Mouse (Mus musculus) heart, embryonic 12.5 days (tissue): ENCODE data around the gene Pabpn1l. TPM values are rescaled to one million over a fixed set of nuclear protein-coding genes. Genes with fewer than 3 reads are reported as not detected.
"Not testable (repeated sequence)": the region's sequence is repeated elsewhere in the genome, so short reads cannot be mapped to it uniquely, and the experiment has no call there.

Experiments used
- ATAC-seq: fragments of 200-750 bp; cut with Nextera tagmentation; 2 replicates; pipeline ENCODE4 v1.8.0; 2017; ENCODE audit warnings: moderate TSS enrichment, moderate library complexity; ENCODE audit not compliant: insufficient number of reproducible peaks, low FRiP score
- H3K27ac ChIP-seq: fragments of 300-500 bp; sonication (generic); 2 replicates; pipeline ENCODE4 v1.5.1; 2016; ENCODE audit warnings: mild to moderate bottlenecking, moderate library complexity; ENCODE audit not compliant: poor library complexity, severe bottlenecking
- H3K27me3 ChIP-seq: fragments of 300-500 bp; sonication (generic); replicated peaks from 2 replicates; pipeline ENCODE4 v1.6.1; 2016; ENCODE audit warnings: mild to moderate bottlenecking, moderate library complexity
- H3K36me3 ChIP-seq: fragments of 300-500 bp; sonication (generic); 2 replicates; pipeline ENCODE4 v1.6.1; 2016; ENCODE audit warnings: mild to moderate bottlenecking, moderate library complexity
- H3K4me1 ChIP-seq: fragments of 300-500 bp; sonication (generic); replicated peaks from 2 replicates; pipeline ENCODE4 v1.6.1; 2016; ENCODE audit warnings: mild to moderate bottlenecking
- H3K4me2 ChIP-seq: fragments of 300-500 bp; sonication (generic); 2 replicates; pipeline ENCODE4 v1.6.1; 2016; ENCODE audit warnings: mild to moderate bottlenecking, moderate library complexity
- H3K4me3 ChIP-seq: fragments of 300-500 bp; sonication (generic); 2 replicates; pipeline ENCODE4 v1.5.1; 2016; ENCODE audit warnings: mild to moderate bottlenecking
- H3K9ac ChIP-seq: fragments of 300-500 bp; sonication (generic); 2 replicates; pipeline ENCODE4 v1.6.1; 2016; ENCODE audit warnings: mild to moderate bottlenecking, moderate library complexity
- H3K9me3 ChIP-seq: fragments of 300-500 bp; sonication (generic); replicated peaks from 2 replicates; pipeline ENCODE4 v1.6.1; 2016; ENCODE audit warnings: mild to moderate bottlenecking, moderate library complexity
- WGBS: fragments of 180-500 bp; shearing (Covaris S2); methylation state at CpG from one replicate; pipeline ENCODE4 v1.1.7; 2016; 5-methylcytosine and 5-hydroxymethylcytosine counted together
- polyA plus RNA-seq: library from polyadenylated mRNA; unstranded; fragments of >200 nt; fragmentation: Nextera tagmentation; extraction: Ambion mirVana; gene quantifications from 2 replicates; pipeline ENCODE4 v1.2.1, GENCODE M21; 2016

Pabpn1l gene
- polyA plus RNA-seq, 1 experiment from 2014 or later, result not detected

GRCm38 (mm10) chr8:122635878-122636802 is 13.6 kb upstream of the Pabpn1l start:
- peaks cover 51% of the 10 kb centered on the region for H3K4me1 ChIP-seq
- peak; percentile 31; the same call in 1 of the 2 replicates for ATAC-seq
- WGBS, result 32% methylated on average over 14 of the region's 14 CpGs

GRCm38 (mm10) chr8:122633205-122633604 is 10.7 kb upstream of the Pabpn1l start:
- no peak overlapping the region for H3K4me3 ChIP-seq
- H3K9me3 ChIP-seq, result no peaks in the 10 kb centered on the region
- H3K4me1 ChIP-seq, result peaks cover 35% of the 10 kb centered on the region
- H3K27ac ChIP-seq, result no peak overlapping the region
- H3K36me3 ChIP-seq, result peaks cover 37% of the 10 kb centered on the region
- ATAC-seq, result no peak
- WGBS, result 90% methylated on average over 14 of the region's 14 CpGs
- H3K9ac ChIP-seq, result no peak overlapping the region
- H3K4me2 ChIP-seq, result no peak overlapping the region
- 0 out of 2 replicates have a peak, but pooled peaks cover 4% of the 10 kb centered on the region for H3K27me3 ChIP-seq

More at GRCm38 (mm10) chr8:122635878-122636802, 13.6 kb upstream of the Pabpn1l start:
- H3K9me3 ChIP-seq, result no peaks in the 10 kb centered on the region
- peaks cover 37% of the 10 kb centered on the region for H3K36me3 ChIP-seq
- no peak overlapping the region for H3K4me3 ChIP-seq
- H3K27ac ChIP-seq, result 0 out of 2 replicates have a peak overlapping the region, but pooled peaks have one; percentile 6
- H3K27me3 ChIP-seq, result no peaks in the 10 kb centered on the region
- no peak overlapping the region for H3K4me2 ChIP-seq
- no peak overlapping the region for H3K9ac ChIP-seq

- not testable (repeated sequence) for H3K4me2 ChIP-seq, H3K27ac ChIP-seq, H3K9me3 ChIP-seq, ATAC-seq, H3K9ac ChIP-seq, H3K27me3 ChIP-seq, H3K4me3 ChIP-seq
- H3K36me3 ChIP-seq, result peaks cover 34% of the 10 kb centered on the region
- peaks cover 31% of the 10 kb centered on the region for H3K4me1 ChIP-seq
- 78% methylated on average over 3 of the region's 3 CpGs for WGBS
These were observed 9.6 kb upstream of the Pabpn1l start for GRCm38 (mm10) chr8:122632134-122632533.

GRCm38 (mm10) chr8:122630696-122631095 is 8.2 kb upstream of the Pabpn1l start:
- Histone ChIP-seq H3K9ac (peak overlapping the region; percentile 38), H3K4me2 (peak overlapping the region; percentile 54), H3K27ac (no peak overlapping the region), H3K36me3 (peaks cover 32% of the 10 kb centered on the region), H3K27me3 (peaks cover 9% of the 10 kb centered on the region; the same call in 1 of the 2 replicates), H3K4me3 (peak overlapping the region; percentile 6), H3K9me3 (no peaks in the 10 kb centered on the region), H3K4me1 (peaks cover 18% of the 10 kb centered on the region)
- no peak for ATAC-seq
- WGBS, result 48% methylated on average over 22 of the region's 22 CpGs

GRCm38 (mm10) chr8:122629388-122629787 is 6.8 kb upstream of the Pabpn1l start:
- peaks cover 9% of the 10 kb centered on the region; the same call in 1 of the 2 replicates for H3K27me3 ChIP-seq
- peaks cover 12% of the 10 kb centered on the region for H3K4me1 ChIP-seq
- no peak overlapping the region for H3K4me3 ChIP-seq
- H3K27ac ChIP-seq, result no peak overlapping the region
- H3K9ac ChIP-seq, result no peak overlapping the region
- H3K4me2 ChIP-seq, result no peak overlapping the region
- no peaks in the 10 kb centered on the region for H3K9me3 ChIP-seq
- H3K36me3 ChIP-seq, result peaks cover 21% of the 10 kb centered on the region
- 70% methylated on average over 10 of the region's 10 CpGs for WGBS
- no peak for ATAC-seq

- peaks cover 5% of the 10 kb centered on the region; the same call in 1 of the 2 replicates for H3K36me3 ChIP-seq
- no peak overlapping the region for H3K4me3 ChIP-seq
- no peak overlapping the region for H3K27ac ChIP-seq
- no peak overlapping the region for H3K4me2 ChIP-seq
- 64% methylated on average over 2 of the region's 2 CpGs for WGBS
- H3K9me3 ChIP-seq, result no peaks in the 10 kb centered on the region
- peaks cover 17% of the 10 kb centered on the region for H3K4me1 ChIP-seq
- H3K27me3 ChIP-seq, result peaks cover 14% of the 10 kb centered on the region; the same call in 1 of the 2 replicates
- ATAC-seq, result no peak
- no peak overlapping the region for H3K9ac ChIP-seq
These were observed 4.4 kb upstream of the Pabpn1l start for GRCm38 (mm10) chr8:122626896-122627295.

GRCm38 (mm10) chr8:122625811-122626210 is 3.3 kb upstream of the Pabpn1l start:
- H3K27ac ChIP-seq, result no peak overlapping the region
- H3K36me3 ChIP-seq, result peaks cover 5% of the 10 kb centered on the region; the same call in 1 of the 2 replicates
- H3K9ac ChIP-seq, result no peak overlapping the region
- H3K9me3 ChIP-seq, result no peaks in the 10 kb centered on the region
- H3K4me1 ChIP-seq, result peaks cover 15% of the 10 kb centered on the region
- H3K27me3 ChIP-seq, result peaks cover 17% of the 10 kb centered on the region; the same call in 1 of the 2 replicates
- H3K4me2 ChIP-seq, result no peak overlapping the region
- 78% methylated on average over 9 of the region's 9 CpGs for WGBS
- no peak for ATAC-seq
- no peak overlapping the region for H3K4me3 ChIP-seq

GRCm38 (mm10) chr8:122624653-122625052 is 2.1 kb upstream of the Pabpn1l start:
- WGBS, result 61% methylated on average over 5 of the region's 5 CpGs
- Histone ChIP-seq H3K4me3 (no peak overlapping the region), H3K27ac (no peak overlapping the region), H3K27me3 (peaks cover 17% of the 10 kb centered on the region; the same call in 1 of the 2 replicates), H3K9ac (no peak overlapping the region), H3K4me1 (peaks cover 14% of the 10 kb centered on the region), H3K4me2 (no peak overlapping the region), H3K36me3 (peaks cover 5% of the 10 kb centered on the region; the same call in 1 of the 2 replicates), H3K9me3 (no peaks in the 10 kb centered on the region)
- ATAC-seq, result no peak

GRCm38 (mm10) chr8:122623844-122624642 is 1.5 kb upstream of the Pabpn1l start:
- no peak overlapping the region for H3K27ac ChIP-seq
- no peak overlapping the region for H3K4me2 ChIP-seq
- 71% methylated on average over 17 of the region's 17 CpGs for WGBS
- H3K36me3 ChIP-seq, result peaks cover 5% of the 10 kb centered on the region; the same call in 1 of the 2 replicates
- H3K27me3 ChIP-seq, result peaks cover 17% of the 10 kb centered on the region; the same call in 1 of the 2 replicates
- H3K9ac ChIP-seq, result no peak overlapping the region
- no peak overlapping the region for H3K4me3 ChIP-seq
- H3K9me3 ChIP-seq, result no peaks in the 10 kb centered on the region
- ATAC-seq, result peak; percentile 44; the same call in 1 of the 2 replicates
- H3K4me1 ChIP-seq, result peaks cover 17% of the 10 kb centered on the region

GRCm38 (mm10) chr8:122620446-122620845 is 2.1 kb downstream of the Pabpn1l start:
- no peak for ATAC-seq
- no peak overlapping the region for H3K4me2 ChIP-seq
- H3K27ac ChIP-seq, result no peak overlapping the region
- peaks cover 19% of the 10 kb centered on the region for H3K4me1 ChIP-seq
- H3K4me3 ChIP-seq, result no peak overlapping the region
- 0 out of 2 replicates have a peak, but pooled peaks cover 3% of the 10 kb centered on the region for H3K36me3 ChIP-seq
- H3K9ac ChIP-seq, result no peak overlapping the region
- H3K9me3 ChIP-seq, result no peaks in the 10 kb centered on the region
- H3K27me3 ChIP-seq, result 0 out of 2 replicates have a peak, but pooled peaks cover 9% of the 10 kb centered on the region
- WGBS, result 35% methylated on average over 5 of the region's 5 CpGs
